Mouse (Mus musculus): ENCODE measurements around the gene Gm49388. TPM values are rescaled to one million over a fixed set of nuclear protein-coding genes. Genes with fewer than 3 reads are reported as not detected.

Gene Gm49388
- polyA plus RNA-seq (2012; fragmentation: generic; extraction: Trizol), result 1.4 TPM
- long read RNA-seq, experiment 1, partial matches to known transcripts, result 0 of 2 reads
- long read RNA-seq, experiment 1, other reads (novel, unspliced or antisense), result 2 of 2 reads
- long read RNA-seq, experiment 2, result 0 reads

DNA sequence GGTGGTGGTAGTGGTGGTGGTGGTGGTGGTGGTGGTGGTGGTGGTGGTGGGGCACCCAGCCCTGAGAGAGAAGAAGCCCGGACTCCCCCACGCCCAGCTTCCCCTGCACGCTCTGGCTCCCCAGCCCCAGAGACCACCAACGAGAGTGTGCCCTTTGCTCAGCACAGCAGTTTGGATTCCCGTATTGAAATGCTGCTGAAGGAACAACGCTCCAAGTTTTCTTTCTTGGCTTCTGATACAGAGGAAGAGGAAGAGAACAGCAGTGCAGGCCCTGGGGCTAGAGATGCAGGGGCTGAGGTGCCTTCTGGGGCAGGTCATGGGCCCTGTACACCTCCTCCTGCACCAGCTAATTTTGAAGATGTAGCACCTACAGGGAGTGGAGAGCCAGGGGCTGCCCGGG, at the start of gene Gm49388:
Gene Gm49388 (plus strand): TSS at position 301 of the 400 bp plus-strand sequence.
- no peak for TF ChIP-seq MAX (IDR thresholded peaks at IDR 0.05)
- TF ChIP-seq MYOD1 (IDR thresholded peaks at IDR 0.05; ENCODE audit: control insufficient read depth, insufficient read length, low read depth), result no peak
- no peak for TF ChIP-seq FOSL1 (IDR thresholded peaks at IDR 0.05; ENCODE audit: insufficient read depth, low read length, poor library complexity, severe bottlenecking)
- no peak for TF ChIP-seq CTCF (IDR thresholded peaks at IDR 0.05; ENCODE audit: control insufficient read depth, insufficient read depth, insufficient read length)
- TF ChIP-seq CEBPB (IDR thresholded peaks at IDR 0.05; ENCODE audit: low read depth), result no peak
- TF ChIP-seq MYOG (IDR thresholded peaks at IDR 0.05; ENCODE audit: control insufficient read depth, extremely low read depth, insufficient read length), result no peak
- TF ChIP-seq USF1 (IDR thresholded peaks at IDR 0.05; ENCODE audit: low read depth), result no peak
- no peak within 1 kb of the TSS for H3ac ChIP-seq (ENCODE audit: control insufficient read depth, insufficient read length, low read depth)
- peaks cover 6% of the 10 kb centered on the region for H3K79me3 ChIP-seq (ENCODE audit: low read depth)
- H3K4me3 ChIP-seq (ENCODE audit: insufficient read depth, poor library complexity, severe bottlenecking), result no peak within 1 kb of the TSS
- peaks cover 19% of the 10 kb centered on the region for H3K79me2 ChIP-seq (ENCODE audit: control insufficient read depth, insufficient read depth)
- peaks cover 70% of the 10 kb centered on the region for H3K36me3 ChIP-seq (ENCODE audit: control insufficient read depth, insufficient read depth)
- no peaks in the 10 kb centered on the region for H3K27me3 ChIP-seq (ENCODE audit: control insufficient read depth, insufficient read depth, insufficient read length)

DNA sequence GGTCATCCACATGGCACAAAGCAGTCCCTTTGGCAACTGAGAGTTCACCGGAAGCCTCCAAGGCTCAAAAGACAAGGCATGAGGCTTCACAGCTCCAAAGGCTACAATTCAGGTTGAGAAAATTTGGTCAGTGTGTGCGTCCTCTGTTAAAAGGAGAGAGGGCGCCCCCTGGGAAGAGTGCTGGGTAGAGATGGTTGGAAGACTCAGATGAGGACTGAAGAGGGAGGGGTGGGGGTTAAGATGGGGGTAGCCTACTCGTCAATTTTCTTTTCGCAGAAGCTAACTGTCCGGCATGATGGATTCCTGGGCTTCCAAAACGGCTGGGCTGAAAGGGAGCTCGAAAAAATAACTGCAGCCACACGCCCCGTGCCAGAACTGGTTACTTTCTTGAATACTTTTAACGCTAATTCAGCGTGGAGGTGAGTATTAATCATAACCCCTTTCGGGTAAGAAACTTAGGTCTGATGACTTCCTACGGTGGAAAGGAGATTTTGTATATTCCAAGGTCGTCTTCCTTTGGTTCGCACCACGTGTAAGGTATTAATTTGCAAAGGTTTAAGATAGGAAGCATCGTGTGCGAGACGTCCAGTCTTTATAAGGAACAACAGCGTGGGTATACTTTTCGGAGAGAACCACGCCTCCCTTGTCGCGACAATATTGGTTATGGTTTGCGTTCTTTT, 40.9 kb upstream of the Gm49388 start, which contains the start of gene Fbxl19:
Gene Fbxl19 (plus strand): TSS at position 178 of the 680 bp plus-strand sequence.
- Histone ChIP-seq H3K27me3 (ENCODE audit: control insufficient read depth, insufficient read depth, insufficient read length) (no peaks in the 10 kb centered on the region), H3K79me2 (ENCODE audit: control insufficient read depth, insufficient read depth) (peaks cover 11% of the 10 kb centered on the region), H3K36me3 (ENCODE audit: control insufficient read depth, insufficient read depth) (peaks cover 5% of the 10 kb centered on the region), H3ac (ENCODE audit: control insufficient read depth, insufficient read length, low read depth) (peak within 1 kb of the TSS; percentile 62), H3K4me3 (ENCODE audit: insufficient read depth, poor library complexity, severe bottlenecking) (peak within 1 kb of the TSS; percentile 55), H3K79me3 (ENCODE audit: low read depth) (no peaks in the 10 kb centered on the region)
- no peak for TF ChIP-seq MYOD1 (IDR thresholded peaks at IDR 0.05; ENCODE audit: control insufficient read depth, insufficient read length, low read depth)
- TF ChIP-seq CTCF (IDR thresholded peaks at IDR 0.05; ENCODE audit: control insufficient read depth, insufficient read depth, insufficient read length), result no peak

DNA sequence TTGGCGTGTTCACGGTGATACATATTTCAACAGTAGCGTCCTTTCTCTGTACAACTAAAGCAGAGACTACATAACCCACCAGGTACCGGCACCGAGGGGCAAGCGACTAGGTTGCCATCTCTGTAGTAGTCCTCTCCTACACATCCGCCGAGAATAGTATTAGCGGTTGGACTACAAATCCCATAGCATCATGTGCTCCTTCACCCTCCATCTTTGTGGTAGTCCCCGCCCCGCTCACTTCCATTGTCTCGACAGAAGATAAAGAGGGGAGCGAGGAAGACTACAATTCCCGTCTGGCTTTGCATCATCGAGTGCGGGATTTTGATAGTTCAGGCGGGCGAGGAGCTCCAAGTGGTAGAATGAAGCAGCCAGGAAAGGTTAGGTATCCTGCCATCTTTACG, 40.2 kb upstream of the Gm49388 start:
- H3K79me3 ChIP-seq (ENCODE audit: low read depth), result no peaks in the 10 kb centered on the region
- peak overlapping the region; percentile 55 for H3K4me3 ChIP-seq (ENCODE audit: insufficient read depth, poor library complexity, severe bottlenecking)
- TF ChIP-seq FOSL1 (IDR thresholded peaks at IDR 0.05; ENCODE audit: insufficient read depth, low read length, poor library complexity, severe bottlenecking) (no peak), CTCF (IDR thresholded peaks at IDR 0.05; ENCODE audit: control insufficient read depth, insufficient read depth, insufficient read length) (no peak), MYOD1 (IDR thresholded peaks at IDR 0.05; ENCODE audit: control insufficient read depth, insufficient read length, low read depth) (no peak), USF1 (IDR thresholded peaks at IDR 0.05; ENCODE audit: low read depth) (peak; percentile 79), MAX (IDR thresholded peaks at IDR 0.05) (no peak), MYOG (IDR thresholded peaks at IDR 0.05; ENCODE audit: control insufficient read depth, extremely low read depth, insufficient read length) (no peak), CEBPB (IDR thresholded peaks at IDR 0.05; ENCODE audit: low read depth) (no peak)
- peak overlapping the region; percentile 62 for H3ac ChIP-seq (ENCODE audit: control insufficient read depth, insufficient read length, low read depth)
- no peaks in the 10 kb centered on the region for H3K27me3 ChIP-seq (ENCODE audit: control insufficient read depth, insufficient read depth, insufficient read length)
- H3K36me3 ChIP-seq (ENCODE audit: control insufficient read depth, insufficient read depth), result peaks cover 9% of the 10 kb centered on the region
- peaks cover 11% of the 10 kb centered on the region for H3K79me2 ChIP-seq (ENCODE audit: control insufficient read depth, insufficient read depth)

DNA sequence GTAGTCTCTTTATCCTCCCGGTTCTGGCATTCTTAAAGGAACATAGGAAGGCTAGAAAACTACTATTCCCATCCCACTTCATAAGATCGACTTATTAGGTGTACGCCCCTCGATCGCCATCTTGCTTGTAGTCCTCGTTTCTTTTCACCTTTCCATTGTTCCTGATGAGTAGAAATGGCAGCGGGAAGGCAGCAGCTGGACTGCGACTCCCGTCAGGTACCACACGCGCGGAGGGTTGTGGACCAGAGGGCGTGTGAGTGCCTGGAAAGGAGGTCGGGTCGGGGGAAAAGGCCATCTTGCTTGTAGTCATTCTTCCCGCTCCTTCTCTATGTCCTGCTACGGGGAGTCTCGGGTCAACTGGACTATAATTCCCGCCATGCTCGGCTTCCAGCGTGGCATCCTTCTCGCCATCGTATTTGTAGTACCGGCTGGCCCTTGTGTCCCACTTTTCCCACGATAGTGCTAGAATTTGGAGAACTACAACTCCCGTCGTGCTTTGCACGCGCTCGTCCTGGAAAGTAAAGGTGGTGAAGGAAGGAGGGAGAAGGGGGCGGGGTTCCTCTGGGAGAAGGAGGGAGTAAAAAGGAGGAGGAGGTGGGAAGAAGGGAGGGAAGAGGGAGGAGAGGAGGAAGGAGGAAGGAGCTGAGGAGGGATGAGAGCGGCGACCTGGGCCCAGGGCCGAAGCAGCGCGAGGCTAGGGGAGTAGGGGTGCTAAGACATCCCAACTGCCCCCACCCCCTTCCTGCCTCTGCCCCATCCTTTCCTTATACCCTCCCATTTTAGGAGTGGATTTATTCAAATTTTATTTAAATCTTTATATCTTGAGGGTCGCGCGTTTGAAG, 39.5 kb upstream of the Gm49388 start:
- H3K27me3 ChIP-seq (ENCODE audit: control insufficient read depth, insufficient read depth, insufficient read length), result no peaks in the 10 kb centered on the region
- peaks cover 13% of the 10 kb centered on the region for H3K36me3 ChIP-seq (ENCODE audit: control insufficient read depth, insufficient read depth)
- H3K79me3 ChIP-seq (ENCODE audit: low read depth), result no peaks in the 10 kb centered on the region
- TF ChIP-seq MAX (IDR thresholded peaks at IDR 0.05) (peak; percentile 13), CEBPB (IDR thresholded peaks at IDR 0.05; ENCODE audit: low read depth) (no peak)
- peak overlapping the region; percentile 66 for H3ac ChIP-seq (ENCODE audit: control insufficient read depth, insufficient read length, low read depth)
- H3K79me2 ChIP-seq (ENCODE audit: control insufficient read depth, insufficient read depth), result peaks cover 11% of the 10 kb centered on the region
- H3K4me3 ChIP-seq (ENCODE audit: insufficient read depth, poor library complexity, severe bottlenecking), result peak overlapping the region; percentile 55

DNA sequence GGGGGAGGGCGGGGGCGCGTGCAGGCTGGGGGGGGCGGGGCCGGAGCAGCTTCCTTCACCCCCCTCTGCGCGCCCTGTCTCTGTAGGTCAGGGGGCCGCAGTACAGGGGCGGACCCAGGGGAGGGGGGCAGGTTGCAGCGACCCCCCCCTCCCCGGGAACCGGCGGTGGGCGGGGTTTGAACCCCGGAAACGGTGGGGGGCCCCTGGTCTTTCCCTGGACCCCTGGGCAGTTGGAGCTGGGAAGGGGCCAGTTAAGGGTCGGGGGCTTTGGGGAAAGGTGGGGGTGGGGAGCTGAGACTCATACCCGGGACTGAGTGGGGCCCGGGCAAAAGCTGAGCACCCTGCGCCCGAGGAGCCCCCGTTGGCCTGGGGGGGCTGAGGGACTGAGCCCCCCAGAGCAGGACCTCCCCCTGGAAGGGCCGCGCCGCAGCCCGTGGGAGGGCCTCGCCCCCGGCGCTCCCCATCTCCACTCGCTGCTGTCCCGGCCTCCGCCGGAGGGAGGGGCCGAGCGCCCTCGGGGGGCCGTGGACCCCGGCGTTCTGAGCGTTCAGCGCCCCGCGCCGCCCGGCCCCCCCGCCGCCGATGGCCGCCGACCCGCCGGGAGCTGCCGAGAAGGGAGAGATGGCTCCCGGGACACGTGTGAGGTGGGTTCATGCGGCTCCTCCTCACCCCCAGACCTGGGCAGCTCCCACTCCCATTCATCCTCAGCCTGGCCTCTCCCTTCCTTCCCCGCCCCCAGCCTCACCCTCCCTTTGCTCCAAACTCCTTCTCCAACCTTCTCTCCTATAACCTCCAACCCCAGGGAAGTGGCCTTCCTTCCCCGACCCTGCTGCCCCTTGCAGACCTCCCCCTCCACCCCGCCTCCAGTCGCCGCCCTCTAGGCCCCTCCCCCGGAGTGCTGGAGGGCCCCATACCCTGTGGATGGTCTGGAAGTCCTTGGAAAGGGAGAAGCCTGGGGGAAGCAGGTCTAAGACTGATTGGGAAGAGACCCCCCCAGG, 38.6 kb upstream of the Gm49388 start:
- TF ChIP-seq CEBPB (IDR thresholded peaks at IDR 0.05; ENCODE audit: low read depth) (no peak), CTCF (IDR thresholded peaks at IDR 0.05; ENCODE audit: control insufficient read depth, insufficient read depth, insufficient read length) (no peak), MYOD1 (IDR thresholded peaks at IDR 0.05; ENCODE audit: control insufficient read depth, insufficient read length, low read depth) (no peak), USF1 (IDR thresholded peaks at IDR 0.05; ENCODE audit: low read depth) (no peak), FOSL1 (IDR thresholded peaks at IDR 0.05; ENCODE audit: insufficient read depth, low read length, poor library complexity, severe bottlenecking) (no peak), MAX (IDR thresholded peaks at IDR 0.05) (no peak), MYOG (IDR thresholded peaks at IDR 0.05; ENCODE audit: control insufficient read depth, extremely low read depth, insufficient read length) (no peak)
- peak overlapping the region; percentile 55 for H3K4me3 ChIP-seq (ENCODE audit: insufficient read depth, poor library complexity, severe bottlenecking)

More for the DNA sequence above, 38.6 kb upstream of the Gm49388 start:
- H3K79me3 ChIP-seq (ENCODE audit: low read depth), result no peaks in the 10 kb centered on the region
- peaks cover 11% of the 10 kb centered on the region for H3K79me2 ChIP-seq (ENCODE audit: control insufficient read depth, insufficient read depth)
- H3K27me3 ChIP-seq (ENCODE audit: control insufficient read depth, insufficient read depth, insufficient read length), result no peaks in the 10 kb centered on the region
- peaks cover 22% of the 10 kb centered on the region for H3K36me3 ChIP-seq (ENCODE audit: control insufficient read depth, insufficient read depth)
- H3ac ChIP-seq (ENCODE audit: control insufficient read depth, insufficient read length, low read depth), result peak overlapping the region; percentile 52

Data from C2C12 (cell line).